Mouse (Mus musculus): ENCODE data around the gene Hoxc9. TPM values are rescaled to one million over a fixed set of nuclear protein-coding genes. Genes with fewer than 3 reads are reported as not detected.
A peak's percentile ranks its signal among the peaks of the same experiment; 100 is the strongest.

The Hoxc9 gene
- polyA plus RNA-seq, 1 experiment = 2.1 TPM

DNA sequence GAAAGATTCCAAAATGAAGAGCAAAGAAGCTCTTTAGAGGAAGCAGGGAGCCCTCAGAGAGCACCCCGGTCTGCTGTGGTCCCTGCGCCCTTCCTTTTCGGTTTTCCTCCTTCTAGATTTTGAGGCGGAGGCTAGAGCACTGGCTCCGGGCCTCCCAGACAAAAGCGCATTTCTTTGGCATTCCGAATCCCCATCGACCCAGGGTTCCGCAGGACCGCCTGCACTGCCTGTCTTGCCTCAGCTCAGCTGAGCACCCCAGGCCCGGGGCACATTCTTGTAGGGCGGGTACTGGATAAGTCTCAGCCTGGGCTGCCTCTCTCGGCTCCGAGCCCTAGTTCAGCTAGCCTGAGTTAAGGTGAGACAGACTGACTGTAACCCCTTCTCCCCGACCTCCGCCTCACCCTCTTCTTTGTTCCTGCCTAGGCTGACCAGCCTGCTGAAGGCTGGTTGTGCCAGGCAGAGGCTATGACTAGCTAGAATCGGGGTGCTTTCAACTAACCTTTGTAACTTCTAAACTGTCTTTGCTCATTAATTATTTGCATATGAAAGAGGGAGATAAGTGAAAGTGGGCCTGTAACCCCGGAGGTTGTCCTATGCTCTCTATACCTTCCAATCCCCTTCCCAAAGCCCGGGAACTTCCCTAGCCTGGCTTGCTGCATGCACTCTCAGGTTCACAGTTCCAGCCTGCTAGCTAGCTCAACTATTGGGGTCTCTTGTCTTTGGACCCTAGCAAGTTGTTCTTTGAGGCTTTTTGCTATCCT is 39.3 kb downstream of the Hoxc9 start:
- Histone ChIP-seq H3K4me3 (ENCODE audit: control insufficient read depth, low read depth, low read length) (peak overlapping the region; percentile 40), H3K27me3 (ENCODE audit: control insufficient read depth, insufficient read depth, low read length) (peaks cover 11% of the 10 kb centered on the region), H3K27ac (ENCODE audit: control insufficient read depth, insufficient read depth, low read depth, low read length) (no peak overlapping the region), H3K36me3 (ENCODE audit: control insufficient read depth, insufficient read depth, low read length) (no peaks in the 10 kb centered on the region), H3K4me1 (ENCODE audit: control insufficient read depth, insufficient read depth, low read length) (peaks cover 22% of the 10 kb centered on the region)
- TF ChIP-seq POLR2A (IDR thresholded peaks at IDR 0.05; ENCODE audit: control insufficient read depth, low read depth, low read length) (no peak), CTCF (IDR thresholded peaks at IDR 0.05; ENCODE audit: control insufficient read depth, insufficient read depth, insufficient replicate concordance, low read depth, low read length) (no peak)

DNA sequence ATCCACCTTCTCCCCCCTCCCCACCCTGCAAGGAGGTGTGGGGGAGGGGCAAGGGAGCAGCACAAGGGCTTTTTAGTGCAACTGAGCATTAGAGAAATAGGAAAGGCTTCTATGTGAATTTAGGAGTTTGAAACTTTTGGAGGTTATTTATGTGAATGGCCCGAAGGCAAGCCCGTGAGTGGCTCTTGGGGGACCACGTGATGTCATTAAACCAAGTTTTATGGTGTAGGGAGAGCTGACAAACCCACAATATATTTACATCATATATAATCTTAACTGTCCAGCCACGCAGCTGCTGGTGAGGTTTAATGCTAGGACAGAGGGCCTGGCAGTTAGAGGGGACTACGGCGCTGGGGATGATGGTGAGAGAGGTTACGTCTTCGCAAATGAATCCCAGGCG is 42.4 kb downstream of the Hoxc9 start, which contains the start of gene Hoxc4:
Hoxc4 (plus strand) TSS at position 299 of the 400 bp plus-strand sequence.
- no peaks in the 10 kb centered on the region for H3K36me3 ChIP-seq (ENCODE audit: control insufficient read depth, insufficient read depth, low read length)
- H3K27me3 ChIP-seq (ENCODE audit: control insufficient read depth, insufficient read depth, low read length) = peaks cover 2% of the 10 kb centered on the region; the same call in 1 of the 2 replicates
- H3K4me1 ChIP-seq (ENCODE audit: control insufficient read depth, insufficient read depth, low read length) = peaks cover 13% of the 10 kb centered on the region
- no peak for TF ChIP-seq CTCF (IDR thresholded peaks at IDR 0.05; ENCODE audit: control insufficient read depth, insufficient read depth, insufficient replicate concordance, low read depth, low read length)
- TF ChIP-seq POLR2A (IDR thresholded peaks at IDR 0.05; ENCODE audit: control insufficient read depth, low read depth, low read length) = no peak
- H3K4me3 ChIP-seq (ENCODE audit: control insufficient read depth, low read depth, low read length) = no peak within 1 kb of the TSS
- H3K27ac ChIP-seq (ENCODE audit: control insufficient read depth, insufficient read depth, low read depth, low read length) = no peak within 1 kb of the TSS

DNA sequence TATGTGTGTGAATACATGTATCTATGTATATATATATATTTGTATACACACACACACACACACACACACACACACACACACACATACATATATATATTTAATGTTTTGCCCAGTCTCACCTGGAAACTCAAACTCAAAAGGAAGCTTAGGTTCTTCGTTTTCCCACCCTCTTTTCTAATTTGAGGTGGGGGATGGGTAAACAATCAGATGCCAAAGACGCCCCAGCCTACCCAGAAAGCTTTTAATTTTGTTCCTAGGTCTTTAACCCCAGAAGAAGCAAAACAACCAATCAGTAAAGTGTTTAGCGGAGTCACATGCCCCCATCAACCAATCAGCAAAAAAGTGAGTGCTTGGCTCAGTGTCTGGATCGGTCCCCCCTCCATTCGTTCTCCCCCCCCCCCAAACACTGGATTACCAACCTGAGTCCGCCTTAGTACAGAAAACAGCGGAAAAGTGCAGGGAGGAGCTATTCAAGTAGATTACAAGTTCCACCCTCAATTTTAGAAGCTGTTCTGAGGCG is 44.7 kb downstream of the Hoxc9 start:
- TF ChIP-seq POLR2A (IDR thresholded peaks at IDR 0.05; ENCODE audit: control insufficient read depth, low read depth, low read length) = no peak
- Histone ChIP-seq H3K27ac (ENCODE audit: control insufficient read depth, insufficient read depth, low read depth, low read length) (no peak overlapping the region), H3K4me3 (ENCODE audit: control insufficient read depth, low read depth, low read length) (no peak overlapping the region), H3K4me1 (ENCODE audit: control insufficient read depth, insufficient read depth, low read length) (no peaks in the 10 kb centered on the region), H3K36me3 (ENCODE audit: control insufficient read depth, insufficient read depth, low read length) (no peaks in the 10 kb centered on the region), H3K27me3 (ENCODE audit: control insufficient read depth, insufficient read depth, low read length) (no peaks in the 10 kb centered on the region)

GRCm38 (mm10) chr15:103021544-103021943 is 45.3 kb downstream of the Hoxc9 start:
- Histone ChIP-seq H3K36me3 (ENCODE audit: control insufficient read depth, insufficient read depth, low read length) (no peaks in the 10 kb centered on the region), H3K27ac (ENCODE audit: control insufficient read depth, insufficient read depth, low read depth, low read length) (no peak overlapping the region), H3K4me1 (ENCODE audit: control insufficient read depth, insufficient read depth, low read length) (no peaks in the 10 kb centered on the region), H3K27me3 (ENCODE audit: control insufficient read depth, insufficient read depth, low read length) (no peaks in the 10 kb centered on the region), H3K4me3 (ENCODE audit: control insufficient read depth, low read depth, low read length) (no peak overlapping the region)
- TF ChIP-seq CTCF (IDR thresholded peaks at IDR 0.05; ENCODE audit: control insufficient read depth, insufficient read depth, insufficient replicate concordance, low read depth, low read length) = no peak
- TF ChIP-seq POLR2A (IDR thresholded peaks at IDR 0.05; ENCODE audit: control insufficient read depth, low read depth, low read length) = no peak

DNA sequence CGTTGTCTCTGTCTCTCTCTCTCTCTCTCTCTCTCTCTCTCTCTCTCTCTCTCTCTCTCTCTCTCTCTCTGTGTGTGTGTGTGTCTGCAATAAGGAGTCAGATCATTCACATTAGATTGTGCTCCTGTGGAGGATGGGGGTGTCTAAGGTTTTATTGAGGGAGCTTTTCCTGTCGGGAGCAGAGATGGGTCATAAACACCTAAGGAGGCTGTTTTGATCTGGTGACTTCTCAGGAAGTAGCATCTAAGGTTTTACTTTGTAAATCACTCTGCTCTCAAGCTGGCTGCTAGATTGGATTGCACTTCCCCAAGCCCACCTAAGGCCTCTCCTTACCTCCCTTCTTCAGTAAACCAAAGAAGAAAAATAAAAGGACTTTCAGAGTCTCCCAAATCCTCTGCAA is 47.9 kb downstream of the Hoxc9 start:
- no peak overlapping the region for H3K4me3 ChIP-seq (ENCODE audit: control insufficient read depth, low read depth, low read length)
- H3K36me3 ChIP-seq (ENCODE audit: control insufficient read depth, insufficient read depth, low read length) = no peaks in the 10 kb centered on the region
- 0 out of 2 replicates have a peak, but pooled peaks cover 3% of the 10 kb centered on the region for H3K27me3 ChIP-seq (ENCODE audit: control insufficient read depth, insufficient read depth, low read length)
- H3K27ac ChIP-seq (ENCODE audit: control insufficient read depth, insufficient read depth, low read depth, low read length) = no peak overlapping the region
- peaks cover 3% of the 10 kb centered on the region for H3K4me1 ChIP-seq (ENCODE audit: control insufficient read depth, insufficient read depth, low read length)
- TF ChIP-seq POLR2A (IDR thresholded peaks at IDR 0.05; ENCODE audit: control insufficient read depth, low read depth, low read length) (no peak), CTCF (IDR thresholded peaks at IDR 0.05; ENCODE audit: control insufficient read depth, insufficient read depth, insufficient replicate concordance, low read depth, low read length) (no peak)

DNA sequence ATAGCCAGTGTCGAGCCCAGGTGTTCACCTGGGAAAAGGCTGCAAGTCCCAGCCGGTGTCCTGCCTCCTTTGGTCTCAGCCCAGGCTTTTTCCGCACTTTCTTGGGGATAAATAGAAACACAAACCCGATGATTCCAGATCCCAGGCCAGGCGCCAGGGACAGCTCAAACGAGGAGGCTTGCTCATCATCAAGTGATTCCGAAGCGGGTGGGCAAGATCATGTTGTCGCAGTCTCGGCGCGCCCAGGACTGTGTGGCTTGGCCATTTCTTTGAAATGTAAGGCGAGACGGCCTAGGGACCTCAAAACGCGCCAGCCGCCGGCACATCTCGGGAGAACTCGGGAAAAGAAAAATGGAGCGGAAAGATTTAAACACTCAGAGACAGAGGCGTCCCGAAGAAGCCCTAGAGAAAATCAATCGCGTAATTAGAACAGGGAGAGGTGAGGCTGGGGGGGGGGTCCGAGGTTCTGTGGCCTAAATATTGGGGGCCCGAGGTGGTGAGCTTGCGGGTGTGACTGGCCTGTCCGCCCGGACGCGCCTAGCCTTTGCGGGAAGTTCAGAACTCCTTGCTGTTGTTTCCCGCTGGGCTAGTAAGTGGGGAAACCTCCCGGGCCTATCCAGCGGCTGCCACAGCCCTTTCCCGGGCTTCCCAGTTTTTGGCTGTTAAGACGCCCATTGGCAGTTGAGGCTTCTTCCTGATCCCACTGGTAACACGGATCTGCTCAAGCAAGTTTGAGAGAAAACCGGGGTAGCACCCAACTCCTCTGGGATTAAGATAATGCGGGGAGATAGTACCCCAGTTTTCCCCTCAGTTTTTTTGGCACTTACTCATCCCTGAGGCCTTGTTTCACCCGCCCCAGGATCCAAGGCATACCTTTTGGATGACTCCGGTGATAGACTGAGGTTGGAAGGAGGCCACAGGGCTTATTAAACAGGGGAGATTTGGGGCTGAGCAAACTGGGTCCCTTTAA is 51.3 kb downstream of the Hoxc9 start:
- Histone ChIP-seq H3K27ac (ENCODE audit: control insufficient read depth, insufficient read depth, low read depth, low read length) (no peak overlapping the region), H3K4me3 (ENCODE audit: control insufficient read depth, low read depth, low read length) (peak overlapping the region; percentile 14; the same call in 1 of the 2 replicates), H3K36me3 (ENCODE audit: control insufficient read depth, insufficient read depth, low read length) (no peaks in the 10 kb centered on the region), H3K4me1 (ENCODE audit: control insufficient read depth, insufficient read depth, low read length) (peaks cover 3% of the 10 kb centered on the region), H3K27me3 (ENCODE audit: control insufficient read depth, insufficient read depth, low read length) (0 out of 2 replicates have a peak, but pooled peaks cover 3% of the 10 kb centered on the region)
- TF ChIP-seq POLR2A (IDR thresholded peaks at IDR 0.05; ENCODE audit: control insufficient read depth, low read depth, low read length) = no peak
- no peak for TF ChIP-seq CTCF (IDR thresholded peaks at IDR 0.05; ENCODE audit: control insufficient read depth, insufficient read depth, insufficient replicate concordance, low read depth, low read length)

Measured in testis, adult 2 months (tissue).